Mouse (Mus musculus) B cell, adult 2 months (primary cell): ENCODE data around the gene Cyct.

Experiments used
- DNase-seq, 2 experiments: peaks; one replicate each; pipeline ENCODE4 v3.0.0; 2022

Gene Cyct

GRCm38 (mm10) chr2:76334596-76334995 lies 25.7 kb downstream of the Cyct start:
- DNase-seq, result no peak

- no peak for DNase-seq
Observed at GRCm38 (mm10) chr2:76332161-76332805, 28.0 kb downstream of the Cyct start.

- DNase-seq, result no peak
Observed at GRCm38 (mm10) chr2:76330081-76330480, 30.2 kb downstream of the Cyct start.

GRCm38 (mm10) chr2:76326161-76326560 lies 34.1 kb downstream of the Cyct start:
- DNase-seq, result no peak

GRCm38 (mm10) chr2:76324463-76324862 lies 35.8 kb downstream of the Cyct start:
- DNase-seq, result no peak

- DNase-seq, result no peak
Observed at GRCm38 (mm10) chr2:76323185-76323875, 36.9 kb downstream of the Cyct start.

- no peak for DNase-seq
Observed at GRCm38 (mm10) chr2:76320336-76320735, 39.9 kb downstream of the Cyct start.

GRCm38 (mm10) chr2:76319231-76319630 lies 41.0 kb downstream of the Cyct start:
- no peak for DNase-seq
